Mouse (Mus musculus) inflammation-experienced regulatory T-cells, adult 6 months (primary cell): ENCODE results near the gene Aes. TPM values are rescaled to one million over a fixed set of nuclear protein-coding genes. Genes with fewer than 3 reads are reported as not detected.

Experiments used
- ATAC-seq: one replicate; pipeline ENCODE4 v1.8.0; 2017
- polyA plus RNA-seq, 3 experiments: library from polyadenylated mRNA; unstranded; fragments of 100-300 nt; shearing (Covaris generic); gene quantifications; one replicate each; pipeline ENCODE4 v1.2.1; 2017

Aes gene
- 100 to 1,000 TPM in 2 of 3 experiments, 10 to 100 TPM in 1; 82.5 to 118 (median 109) TPM for polyA plus RNA-seq

GRCm38 (mm10) chr10:81559163-81559626 is at the start of gene Aes:
TSS of gene Aes (plus strand) at chr10:81559488.
- peak; percentile 19 for ATAC-seq

DNA sequence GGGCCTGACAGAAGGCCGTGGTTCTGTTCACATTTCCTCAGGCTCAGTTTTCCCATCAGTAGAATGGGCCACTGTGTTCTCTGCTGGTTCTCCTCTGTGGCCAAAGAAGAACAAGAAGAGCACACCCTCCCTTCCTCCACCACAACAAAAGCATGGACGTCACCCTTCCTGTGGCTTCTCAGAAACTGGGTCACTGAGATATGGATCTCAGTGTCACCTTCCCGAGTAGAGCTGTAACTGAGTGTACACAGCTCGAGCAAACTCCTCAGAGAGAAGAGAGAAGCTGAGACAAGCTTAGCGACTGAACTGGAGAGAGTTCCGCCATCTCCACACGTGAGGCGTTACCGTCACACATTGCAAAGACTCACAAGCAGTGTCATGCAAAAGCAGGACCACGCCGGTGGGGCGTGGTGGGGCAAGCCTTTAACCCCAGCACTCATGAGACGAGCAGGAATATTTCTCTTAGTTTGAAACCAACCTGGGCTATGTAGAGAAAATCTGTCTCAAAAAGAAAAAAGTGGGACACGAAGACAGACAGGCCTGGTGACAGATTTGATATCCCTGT is 49.0 kb upstream of the Aes start:
- ATAC-seq: peak; percentile 83

DNA sequence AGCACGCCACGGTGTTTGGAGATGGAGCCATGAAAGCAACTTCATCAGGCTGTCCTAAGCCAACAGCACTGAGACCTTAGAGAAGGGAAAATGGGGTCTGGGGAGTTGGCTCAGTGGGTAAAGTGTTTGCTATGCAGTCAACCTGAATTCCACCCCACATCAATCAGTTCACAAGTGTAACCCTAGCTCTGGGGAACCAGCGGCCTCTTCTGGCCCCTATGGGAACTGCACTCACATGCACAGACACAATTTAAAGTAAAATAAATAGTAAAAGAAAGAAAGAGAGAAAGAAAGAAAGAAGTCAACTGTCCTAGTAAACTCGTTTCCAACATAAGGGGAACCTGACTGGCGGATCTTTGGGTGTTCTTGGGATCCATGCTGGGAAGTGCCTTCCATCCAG is 45.5 kb upstream of the Aes start:
- no peak for ATAC-seq

DNA sequence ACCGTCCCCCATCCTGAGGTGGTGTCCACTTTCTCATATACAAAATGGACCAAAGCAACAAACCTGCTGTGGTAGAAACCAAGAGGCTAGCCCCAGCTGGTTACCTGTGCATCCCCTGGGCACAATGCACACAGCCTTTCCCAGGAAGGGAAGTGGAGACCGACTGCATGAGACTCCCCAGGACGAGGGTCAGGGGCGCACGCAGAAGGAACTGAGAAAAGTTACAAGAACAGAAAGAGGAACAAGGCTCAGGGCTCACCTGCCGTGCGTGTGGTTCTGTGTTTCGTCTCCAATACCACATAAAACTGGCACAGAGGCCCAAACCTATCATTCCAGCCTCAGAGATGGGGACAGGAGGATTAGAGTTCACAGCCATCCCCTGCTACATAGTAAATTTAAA is 42.1 kb upstream of the Aes start:
- ATAC-seq: no peak

DNA sequence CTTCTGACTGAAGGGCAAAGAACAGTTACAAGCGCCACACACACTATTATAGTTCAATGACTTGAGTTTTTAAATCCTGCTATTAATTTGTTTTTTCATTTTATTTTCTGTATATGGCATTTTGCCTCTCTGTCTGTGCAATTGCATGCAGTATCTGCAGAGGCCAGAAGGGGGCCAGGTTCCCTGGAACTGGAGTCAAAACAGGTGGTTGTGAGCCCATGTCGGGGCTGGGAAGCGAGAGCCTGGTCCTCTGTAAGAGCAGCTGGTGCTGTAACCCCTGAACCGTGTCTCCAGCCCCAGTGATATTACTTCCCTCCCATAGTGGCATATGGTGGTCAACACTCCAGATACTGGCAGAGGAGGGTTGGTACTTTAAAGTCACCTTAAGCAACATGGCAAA is 40.7 kb upstream of the Aes start:
- peak; percentile 78 for ATAC-seq

- ATAC-seq: no peak
These were observed 39.9 kb upstream of the Aes start for GRCm38 (mm10) chr10:81519227-81519977.

GRCm38 (mm10) chr10:81519978-81520365 is 39.3 kb upstream of the Aes start:
- no peak for ATAC-seq

DNA sequence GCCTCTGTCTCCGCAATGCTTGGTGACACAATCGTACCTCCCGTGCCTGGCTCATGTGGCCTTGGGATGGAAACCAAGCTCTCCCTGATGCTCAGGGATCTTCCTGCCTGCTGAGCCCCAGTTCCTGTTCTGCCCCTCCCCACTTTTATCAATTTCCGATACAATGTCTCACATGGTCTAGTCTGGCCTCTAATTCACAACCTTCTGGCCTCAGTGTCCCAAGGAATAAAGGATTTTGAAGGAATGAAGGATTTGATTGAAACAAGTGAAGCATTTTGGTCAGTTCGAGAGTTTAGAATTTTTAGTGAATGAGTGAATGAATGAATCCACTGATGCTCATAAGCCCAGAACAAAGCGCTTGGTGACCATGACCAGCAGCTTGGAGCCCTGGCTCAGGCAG is 36.1 kb upstream of the Aes start:
- ATAC-seq: no peak

- ATAC-seq: peak; percentile 33
These were observed 35.7 kb upstream of the Aes start for GRCm38 (mm10) chr10:81523570-81523969.

DNA sequence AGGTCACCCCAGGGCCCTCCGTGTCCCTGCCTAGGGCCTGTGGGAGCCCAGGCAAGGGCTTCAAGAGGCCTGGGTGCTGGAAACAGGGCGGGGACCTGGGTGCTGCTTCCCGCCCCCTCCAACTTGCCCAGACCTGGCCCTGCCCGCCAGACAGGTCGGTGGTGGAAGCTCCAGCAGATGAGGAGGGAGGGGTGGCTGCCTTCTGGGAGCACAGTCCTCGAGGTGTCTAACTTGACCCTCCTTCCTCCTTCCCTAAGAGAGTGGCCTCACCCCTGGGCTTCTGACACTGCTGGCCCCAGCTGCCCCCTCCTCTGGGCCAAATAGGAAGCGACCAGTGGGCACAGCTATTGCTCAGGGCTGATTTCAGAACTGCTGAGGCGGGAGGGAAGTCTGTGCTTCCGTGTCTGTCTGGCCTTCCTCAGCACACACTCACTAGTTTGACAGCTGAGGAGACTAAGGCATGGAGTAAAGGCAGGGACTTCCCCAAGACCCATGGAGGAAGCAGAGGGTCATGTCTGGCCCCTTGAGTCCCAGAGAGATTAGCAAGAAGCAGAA is 35.2 kb upstream of the Aes start, which contains the start of gene Gna15:
Gene Gna15 (minus strand): TSS at position 175 of the 555 bp plus-strand sequence.
- peak; percentile 57 for ATAC-seq

DNA sequence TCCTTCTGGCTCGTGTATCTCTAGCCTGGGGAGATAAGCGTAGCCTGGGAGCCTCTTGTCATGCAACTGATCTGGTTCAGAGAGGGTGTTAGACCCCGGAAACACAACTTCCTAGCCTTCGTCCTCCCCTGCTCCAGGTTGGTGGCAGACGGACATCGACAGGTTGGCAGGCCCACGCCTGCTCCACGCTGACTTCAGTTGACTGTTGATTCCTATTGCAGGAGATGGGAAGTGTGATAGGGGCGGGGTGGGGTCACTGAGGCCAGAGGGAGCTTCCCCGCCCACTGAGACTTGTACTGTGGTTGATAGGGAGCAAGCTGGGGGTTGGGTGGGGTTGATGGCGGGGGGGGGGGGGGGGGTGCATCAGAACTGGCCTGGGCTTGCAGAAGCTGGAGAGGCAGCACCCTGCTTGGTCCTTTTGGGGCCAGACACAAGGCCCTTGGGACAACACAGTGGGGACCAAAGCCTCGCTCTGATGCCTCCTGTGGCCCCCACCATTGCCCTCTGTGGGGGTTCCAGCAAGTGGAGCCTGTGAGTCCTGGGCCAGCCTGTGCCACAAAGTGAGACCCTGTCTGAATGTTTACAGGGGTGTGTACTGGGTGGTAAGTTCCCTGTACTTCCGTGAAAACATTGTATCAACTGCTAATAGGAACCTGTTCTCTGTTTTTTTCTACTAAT is 34.1 kb upstream of the Aes start:
- no peak for ATAC-seq

GRCm38 (mm10) chr10:81526779-81527178 is 32.5 kb upstream of the Aes start:
- peak; percentile 71 for ATAC-seq

DNA sequence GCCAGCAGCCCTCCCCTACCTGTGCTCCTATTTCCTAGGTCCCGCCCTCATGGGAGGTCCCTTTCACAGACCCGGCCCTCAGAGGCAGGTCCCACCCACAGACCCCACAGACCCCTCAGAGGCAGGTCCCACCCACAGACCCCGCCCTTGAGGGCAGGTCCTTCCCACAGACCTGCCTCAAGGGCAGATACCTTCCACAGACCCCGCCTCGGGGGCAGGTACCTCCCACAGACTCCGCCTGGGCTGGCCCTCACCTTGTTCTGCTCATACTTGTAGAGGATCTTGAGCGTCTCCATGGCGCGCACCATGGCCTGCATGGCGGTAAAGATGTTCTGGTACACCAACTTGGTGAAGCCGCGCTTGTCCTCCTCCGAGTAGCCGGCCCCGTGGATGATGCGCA is 24.5 kb upstream of the Aes start:
- ATAC-seq: no peak

DNA sequence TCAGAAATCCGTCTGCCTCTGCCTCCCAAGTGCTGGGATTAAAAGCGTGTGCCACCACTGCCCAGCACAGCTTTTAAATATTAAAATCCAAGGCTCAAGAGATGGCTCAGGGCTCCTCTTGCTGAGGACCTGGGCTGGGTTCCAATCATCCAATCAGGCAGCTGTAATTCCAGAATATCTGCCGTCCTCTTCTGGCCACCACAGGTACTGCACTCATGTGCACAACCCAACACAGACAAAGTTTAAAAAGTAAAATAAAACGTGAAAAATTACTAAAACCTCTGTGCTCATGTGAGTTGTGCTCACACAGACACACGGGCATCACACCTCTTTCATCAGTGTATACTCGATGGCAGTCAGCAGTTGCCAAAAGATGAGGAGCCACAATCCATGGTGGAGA is 22.6 kb upstream of the Aes start:
- no peak for ATAC-seq

DNA sequence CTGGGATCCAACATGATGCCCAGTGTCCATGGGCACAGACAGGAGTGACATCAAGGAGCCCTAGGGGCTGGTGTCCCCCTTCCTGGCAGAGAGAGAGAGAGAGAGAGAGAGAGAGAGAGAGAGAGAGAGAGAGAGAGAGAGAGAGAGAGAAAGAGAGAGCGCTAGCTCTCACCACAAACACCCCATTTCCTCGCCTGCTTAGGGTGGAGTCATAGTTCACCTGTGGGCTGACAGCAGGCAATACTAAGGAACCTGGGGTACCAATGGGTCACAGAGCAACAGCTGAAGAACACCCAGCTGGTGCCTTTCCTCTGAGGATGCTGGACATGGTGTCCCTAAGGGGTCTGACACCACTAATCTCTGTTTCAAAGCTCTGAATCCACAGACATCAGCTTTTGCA is 21.9 kb upstream of the Aes start:
- peak; percentile 17 for ATAC-seq

- no peak for ATAC-seq
These were observed 20.8 kb upstream of the Aes start for GRCm38 (mm10) chr10:81538321-81539048.

- ATAC-seq: no peak
These were observed 17.9 kb upstream of the Aes start for GRCm38 (mm10) chr10:81541363-81541762.

DNA sequence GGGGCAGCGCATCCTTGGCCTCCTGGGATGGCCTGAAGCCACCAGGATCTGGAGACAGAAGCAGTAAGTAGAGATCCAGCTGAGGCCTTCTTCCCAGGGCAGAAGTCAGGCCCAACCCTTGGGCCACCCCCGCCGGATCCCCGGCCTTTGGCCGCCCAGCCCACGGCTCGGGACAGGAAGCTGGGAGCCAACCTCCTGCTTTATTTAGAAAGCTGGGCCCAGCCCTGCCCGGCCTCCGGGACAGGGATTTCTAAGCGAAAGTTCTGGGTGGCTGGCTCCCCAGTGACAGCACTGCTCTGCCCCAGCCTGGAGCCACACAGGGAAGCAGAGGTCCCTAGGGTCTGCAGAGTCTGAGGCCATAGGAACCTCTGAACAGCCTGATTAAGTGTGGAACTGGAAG is 17.5 kb upstream of the Aes start:
- no peak for ATAC-seq

DNA sequence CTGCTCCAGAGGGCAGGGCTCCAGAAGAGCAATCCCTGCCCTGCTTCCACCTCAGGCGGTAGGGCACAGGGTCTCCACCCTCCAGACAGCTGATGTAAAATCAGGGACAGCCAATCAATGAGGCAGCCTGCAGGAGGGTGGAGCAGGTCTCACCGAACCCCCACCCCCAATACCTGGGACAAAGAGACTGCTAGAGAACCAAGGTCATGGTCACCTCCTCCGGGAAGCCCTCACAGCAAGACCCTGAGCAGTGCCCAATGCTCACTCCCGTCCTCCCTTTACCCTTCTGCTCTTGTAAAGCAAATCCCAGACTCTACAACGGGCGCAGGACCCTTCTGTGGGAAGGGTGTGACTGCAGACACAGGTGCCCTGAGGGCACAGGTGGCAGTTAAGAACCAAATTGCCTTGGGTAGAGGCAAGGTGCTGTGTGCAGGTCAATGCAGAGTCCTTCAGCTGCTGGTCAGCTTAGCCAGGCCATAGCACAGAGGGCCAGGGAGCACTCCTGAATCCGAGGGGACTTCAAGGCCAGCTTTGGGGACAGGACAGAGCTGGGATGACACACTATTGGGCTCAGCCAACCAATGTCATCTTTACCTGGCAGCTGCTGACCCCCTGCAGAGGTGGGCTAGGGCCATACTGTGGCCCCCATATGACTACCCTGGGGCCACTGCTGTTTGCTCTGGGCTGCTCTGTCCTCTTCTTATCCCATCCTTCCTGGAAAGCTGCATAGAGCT is 16.4 kb upstream of the Aes start:
- ATAC-seq: no peak

- ATAC-seq: no peak
These were observed 15.7 kb upstream of the Aes start for GRCm38 (mm10) chr10:81543633-81544032.

DNA sequence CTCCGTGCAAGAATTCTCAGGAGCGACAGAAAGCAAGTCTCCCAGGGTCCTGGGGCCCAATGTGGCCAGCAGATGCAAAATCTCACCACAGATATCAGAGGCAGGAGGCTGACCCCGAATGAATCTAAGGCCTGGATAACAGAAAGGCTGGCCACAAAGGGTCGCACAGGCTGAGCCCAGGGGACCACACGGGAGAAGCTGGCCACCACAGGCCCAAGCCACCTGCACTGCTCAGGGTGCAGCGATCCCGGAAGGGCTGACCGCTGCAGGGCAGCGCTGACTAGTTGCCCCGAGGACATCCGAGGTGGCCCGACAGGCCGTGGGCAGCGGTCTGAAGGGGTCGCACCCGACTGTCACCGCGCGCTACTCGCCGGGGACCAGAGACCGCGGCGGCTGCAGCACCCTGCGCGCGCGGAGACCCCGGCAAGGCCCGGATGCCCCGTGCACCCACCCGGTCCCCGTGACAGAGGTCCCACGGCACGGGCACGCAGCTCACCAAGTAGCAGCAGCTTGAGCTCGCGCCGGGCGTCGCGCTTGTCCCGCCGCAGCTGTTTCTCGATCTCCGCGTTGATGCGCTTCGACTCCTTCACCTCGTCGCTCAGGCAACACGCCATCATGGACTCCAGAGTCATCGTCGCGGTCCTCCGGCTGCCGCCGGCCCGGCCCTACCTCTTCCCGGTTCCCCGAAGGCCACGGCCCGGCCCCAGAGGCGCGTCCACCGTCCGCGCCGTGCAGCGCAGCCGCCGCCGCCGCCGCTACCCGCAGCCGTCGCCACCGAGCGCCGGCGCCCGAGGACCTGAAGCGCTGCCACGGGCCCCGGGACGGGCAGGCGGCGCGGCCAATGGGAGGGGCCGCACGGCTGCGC is 14.8 kb upstream of the Aes start:
- peak; percentile 5 for ATAC-seq
